Comparison of ENCODE assay signal across 8 mouse cellular contexts in genomic region chr4:154897676-154898465, GRCm38 (mm10). TPM values are rescaled to one million over a fixed set of nuclear protein-coding genes. Genes with fewer than 3 reads are reported as not detected.
DNase-seq lines count a peak whose midpoint lies in the region; ATAC-seq lines count a peak whose summit lies in the region.

No protein-coding gene starts in this region.

- WGBS in neural tube, embryonic 11.5 days = 74% methylated on average over 6 of the region's 6 CpGs
- 73% methylated on average over 6 of the region's 6 CpGs for WGBS in forebrain, embryonic 11.5 days
- WGBS in hindbrain, embryonic 16.5 days = 66% methylated on average over 6 of the region's 6 CpGs
- WGBS in midbrain, embryonic 12.5 days = 72% methylated on average over 6 of the region's 6 CpGs

- H3K9ac ChIP-seq in neural tube, embryonic 11.5 days (ENCODE audit: low read length) = peak overlapping the region; percentile 65
- H3K9ac ChIP-seq in forebrain, embryonic 11.5 days (ENCODE audit: low read length) = peak overlapping the region; percentile 51
- peak overlapping the region; percentile 81 for H3K9ac ChIP-seq in hindbrain, embryonic 16.5 days (ENCODE audit: low read depth, low read length)
- H3K9ac ChIP-seq in midbrain, embryonic 12.5 days (replicated peaks) = peak overlapping the region; percentile 69

- H3K4me1 ChIP-seq in neural tube, embryonic 11.5 days (ENCODE audit: control insufficient read depth, insufficient read depth, low read length) = peaks cover 14% of the 10 kb centered on the region
- H3K4me1 ChIP-seq in forebrain, embryonic 11.5 days (replicated peaks; ENCODE audit: control insufficient read depth, insufficient read depth, low read length) = 0 out of 2 replicates have a peak, but pooled peaks cover 2% of the 10 kb centered on the region
- peaks cover 17% of the 10 kb centered on the region for H3K4me1 ChIP-seq in hindbrain, embryonic 16.5 days (ENCODE audit: control insufficient read depth, insufficient read depth, low read depth, low read length)
- peaks cover 23% of the 10 kb centered on the region for H3K4me1 ChIP-seq in midbrain, embryonic 12.5 days

- no peak for DNase-seq in neural tube, embryonic 11.5 days (ENCODE audit: low spot score)
- no peak for DNase-seq in neural tube, embryonic 10.5 days (ENCODE audit: extremely low spot score, low spot score)
- peak; percentile 21 for DNase-seq in forebrain, embryonic 11.5 days (ENCODE audit: low spot score)
- DNase-seq in embryo, embryonic 10 days (ENCODE audit: low spot score) = no peak
- DNase-seq in right cerebral cortex, postnatal 25 days = no peak
- no peak for DNase-seq in thymus, postnatal 4 days

- no peak overlapping the region for H3K27ac ChIP-seq in neural tube, embryonic 11.5 days (ENCODE audit: low read depth, low read length)
- H3K27ac ChIP-seq in forebrain, embryonic 11.5 days (ENCODE audit: low read depth, low read length) = no peak overlapping the region
- H3K27ac ChIP-seq in hindbrain, embryonic 16.5 days (ENCODE audit: low read depth, low read length) = no peak overlapping the region
- H3K27ac ChIP-seq in midbrain, embryonic 12.5 days (replicated peaks) = no peak overlapping the region

- peak overlapping the region; percentile 52 for H3K4me3 ChIP-seq in neural tube, embryonic 11.5 days (ENCODE audit: low read depth, low read length)
- H3K4me3 ChIP-seq in forebrain, embryonic 11.5 days (ENCODE audit: low read depth, low read length) = peak overlapping the region; percentile 48
- peak overlapping the region; percentile 65 for H3K4me3 ChIP-seq in hindbrain, embryonic 16.5 days (ENCODE audit: low read length)
- H3K4me3 ChIP-seq in midbrain, embryonic 12.5 days = peak overlapping the region; percentile 57

- ATAC-seq in neural tube, embryonic 11.5 days (ENCODE audit: insufficient read depth, low FRiP score, low TSS enrichment) = no peak
- no peak for ATAC-seq in forebrain, embryonic 11.5 days (replicated peaks; ENCODE audit: low FRiP score)
- no peak for ATAC-seq in hindbrain, embryonic 16.5 days
- ATAC-seq in midbrain, embryonic 12.5 days (ENCODE audit: low FRiP score, low read depth) = no peak

- H3K27me3 ChIP-seq in neural tube, embryonic 11.5 days (ENCODE audit: control insufficient read depth, insufficient read depth, low read length) = no peaks in the 10 kb centered on the region
- H3K27me3 ChIP-seq in forebrain, embryonic 11.5 days (ENCODE audit: control insufficient read depth, insufficient read depth, low read length) = no peaks in the 10 kb centered on the region
- 0 out of 2 replicates have a peak, but pooled peaks cover 2% of the 10 kb centered on the region for H3K27me3 ChIP-seq in hindbrain, embryonic 16.5 days (replicated peaks; ENCODE audit: control insufficient read depth, insufficient read depth, low read length)
- H3K27me3 ChIP-seq in midbrain, embryonic 12.5 days = peaks cover 17% of the 10 kb centered on the region; the same call in 1 of the 2 replicates

- H3K36me3 ChIP-seq in neural tube, embryonic 11.5 days (ENCODE audit: control insufficient read depth, insufficient read depth, low read length) = no peaks in the 10 kb centered on the region
- H3K36me3 ChIP-seq in forebrain, embryonic 11.5 days (ENCODE audit: control insufficient read depth, insufficient read depth, low read length) = no peaks in the 10 kb centered on the region
- no peaks in the 10 kb centered on the region for H3K36me3 ChIP-seq in hindbrain, embryonic 16.5 days (ENCODE audit: control insufficient read depth, insufficient read depth, low read length)
- 0 out of 2 replicates have a peak, but pooled peaks cover 7% of the 10 kb centered on the region for H3K36me3 ChIP-seq in midbrain, embryonic 12.5 days

- H3K9me3 ChIP-seq in neural tube, embryonic 11.5 days (ENCODE audit: control insufficient read depth, low read length) = no peaks in the 10 kb centered on the region
- H3K9me3 ChIP-seq in forebrain, embryonic 11.5 days (ENCODE audit: control insufficient read depth, low read length) = no peaks in the 10 kb centered on the region
- no peaks in the 10 kb centered on the region for H3K9me3 ChIP-seq in hindbrain, embryonic 16.5 days (ENCODE audit: control insufficient read depth, low read length)
- no peaks in the 10 kb centered on the region for H3K9me3 ChIP-seq in midbrain, embryonic 12.5 days

- H3K4me2 ChIP-seq in neural tube, embryonic 11.5 days (ENCODE audit: low read depth) = peak overlapping the region; percentile 96
- H3K4me2 ChIP-seq in forebrain, embryonic 11.5 days (ENCODE audit: low read depth, low read length, severe bottlenecking) = peak overlapping the region; percentile 78
- peak overlapping the region; percentile 67 for H3K4me2 ChIP-seq in hindbrain, embryonic 16.5 days (ENCODE audit: low read length)
- peak overlapping the region; percentile 80 for H3K4me2 ChIP-seq in midbrain, embryonic 12.5 days (replicated peaks)

RNA-seq across cellular contexts. Expression of gene Fam213b, which starts 1.1 kb away (rescaled TPM):
- polyA plus RNA-seq in neural tube, embryonic 11.5 days (2014; fragmentation: Nextera tagmentation; extraction: Ambion mirVana) = 40.2 and 42.1 TPM in 2 replicates
- 29.4 and 32.0 TPM in 2 replicates for polyA plus RNA-seq in forebrain, embryonic 11.5 days (2014; fragmentation: Nextera tagmentation; extraction: Ambion mirVana)
- 67.8 and 80.1 TPM in 2 replicates for polyA plus RNA-seq in hindbrain, embryonic 16.5 days (2015; fragmentation: Nextera tagmentation; extraction: Ambion mirVana)
- 33.2 and 36.0 TPM in 2 replicates for polyA plus RNA-seq in midbrain, embryonic 12.5 days (2016; fragmentation: Nextera tagmentation; extraction: Ambion mirVana)

RNA-seq across cellular contexts. Expression of gene Mmel1, which starts 28.5 kb away (rescaled TPM):
- polyA plus RNA-seq in neural tube, embryonic 11.5 days (2014; fragmentation: Nextera tagmentation; extraction: Ambion mirVana) = 0.50 and 0.72 TPM in 2 replicates
- 0.21 TPM in 1 of 2 replicates, not detected in the other for polyA plus RNA-seq in forebrain, embryonic 11.5 days (2014; fragmentation: Nextera tagmentation; extraction: Ambion mirVana)
- polyA plus RNA-seq in hindbrain, embryonic 16.5 days (2015; fragmentation: Nextera tagmentation; extraction: Ambion mirVana) = 0.70 and 0.93 TPM in 2 replicates
- polyA plus RNA-seq in midbrain, embryonic 12.5 days (2016; fragmentation: Nextera tagmentation; extraction: Ambion mirVana) = 0.19 and 0.37 TPM in 2 replicates

RNA-seq across cellular contexts. Expression of gene Tnfrsf14, which starts 30.5 kb away (rescaled TPM):
- polyA plus RNA-seq in neural tube, embryonic 11.5 days (2014; fragmentation: Nextera tagmentation; extraction: Ambion mirVana) = 0.78 and 1.1 TPM in 2 replicates
- 0.61 and 1.4 TPM in 2 replicates for polyA plus RNA-seq in forebrain, embryonic 11.5 days (2014; fragmentation: Nextera tagmentation; extraction: Ambion mirVana)
- polyA plus RNA-seq in hindbrain, embryonic 16.5 days (2015; fragmentation: Nextera tagmentation; extraction: Ambion mirVana) = 0.23 and 0.27 TPM in 2 replicates
- polyA plus RNA-seq in midbrain, embryonic 12.5 days (2016; fragmentation: Nextera tagmentation; extraction: Ambion mirVana) = 0.78 and 1.0 TPM in 2 replicates
